Mouse (Mus musculus) myocyte (in vitro differentiated cells): ENCODE data around the gene Syngr2. TPM values are rescaled to one million over a fixed set of nuclear protein-coding genes. Genes with fewer than 3 reads are reported as not detected.
A peak's percentile ranks its signal among the peaks of the same experiment; 100 is the strongest.

ENCODE experiments used
- H3K27me3 ChIP-seq: one replicate; pipeline ENCODE4 v1.6.1; 2011; ENCODE audit not compliant: control insufficient read depth, insufficient read depth, insufficient read length
- H3K36me3 ChIP-seq: one replicate; pipeline ENCODE4 v1.6.1; 2011; ENCODE audit not compliant: control insufficient read depth, insufficient read depth
- H3K4me2 ChIP-seq: one replicate; pipeline ENCODE4 v1.6.1; 2011; ENCODE audit warnings: low read depth, control low read depth
- H3K4me3 ChIP-seq: one replicate; pipeline ENCODE4 v1.5.1; 2011; ENCODE audit warnings: mild to moderate bottlenecking, control low read depth, moderate library complexity
- H3K79me2 ChIP-seq: one replicate; pipeline ENCODE4 v1.6.1; 2011; ENCODE audit not compliant: control insufficient read depth, insufficient read depth
- H3ac ChIP-seq: one replicate; pipeline ENCODE4 v1.6.1; 2011; ENCODE audit not compliant: control insufficient read depth, insufficient read length
- CEBPB ChIP-seq: IDR thresholded peaks from 2 replicates; pipeline ENCODE4 v1.6.1; 2011; ENCODE audit warnings: mild to moderate bottlenecking, moderate library complexity; ENCODE audit not compliant: poor library complexity, insufficient read depth, severe bottlenecking
- E2F4 ChIP-seq: IDR thresholded peaks from one replicate; pipeline ENCODE4 v1.6.1; 2011; ENCODE audit warnings: mild to moderate bottlenecking, control low read depth, moderate library complexity; ENCODE audit not compliant: insufficient read depth
- MAX ChIP-seq: IDR thresholded peaks from one replicate; pipeline ENCODE4 v1.6.1; 2011; ENCODE audit warnings: low read depth, mild to moderate bottlenecking, control low read depth
- MYOD1 ChIP-seq, 3 experiments: IDR thresholded peaks; one replicate each; pipeline ENCODE4 v1.6.1; 2011; ENCODE audit warnings: control low read depth in 2 of 3, low read depth in 2 of 3, mild to moderate bottlenecking in 2 of 3, moderate library complexity in 1 of 3; ENCODE audit not compliant: insufficient read length in 2 of 3, control insufficient read depth in 1 of 3
- MYOG ChIP-seq, 3 experiments: IDR thresholded peaks; one replicate each; pipeline ENCODE4 v1.6.1; 2011; ENCODE audit warnings: control low read depth in 2 of 3, low read depth in 2 of 3, mild to moderate bottlenecking in 2 of 3; ENCODE audit not compliant: insufficient read length in 2 of 3, control insufficient read depth in 1 of 3, insufficient read depth in 1 of 3
- POLR2A ChIP-seq: IDR thresholded peaks from one replicate; pipeline ENCODE4 v1.6.1; 2011; ENCODE audit warnings: low read depth, mild to moderate bottlenecking, control low read depth, moderate library complexity; ENCODE audit not compliant: insufficient read length
- POLR2AphosphoS2 ChIP-seq: IDR thresholded peaks from one replicate; pipeline ENCODE4 v1.6.1; 2011; ENCODE audit warnings: low read depth, control low read depth; ENCODE audit not compliant: insufficient read length
- REST ChIP-seq: IDR thresholded peaks from one replicate; pipeline ENCODE4 v1.6.1; 2011; ENCODE audit warnings: mild to moderate bottlenecking, control low read depth, moderate library complexity; ENCODE audit not compliant: insufficient read depth, insufficient read length
- SRF ChIP-seq: IDR thresholded peaks from one replicate; pipeline ENCODE4 v1.6.1; 2011; ENCODE audit warnings: low read depth; ENCODE audit not compliant: control insufficient read depth, insufficient read length
- TCF12 ChIP-seq: IDR thresholded peaks from one replicate; pipeline ENCODE4 v1.6.1; 2011; ENCODE audit warnings: mild to moderate bottlenecking, control low read depth; ENCODE audit not compliant: poor library complexity, insufficient read depth, severe bottlenecking
- TCF3 ChIP-seq: IDR thresholded peaks from one replicate; pipeline ENCODE4 v1.6.1; 2011; ENCODE audit warnings: low read depth, control low read depth; ENCODE audit not compliant: insufficient read length
- USF1 ChIP-seq: IDR thresholded peaks from one replicate; pipeline ENCODE4 v1.6.1; 2011; ENCODE audit warnings: low read depth, mild to moderate bottlenecking, control low read depth, moderate library complexity
- polyA plus RNA-seq: library from polyadenylated mRNA; unstranded; fragments of >200 nt; fragmentation: generic; extraction: Trizol; gene quantifications from one replicate; pipeline ENCODE4 v1.2.1, GENCODE M21; 2012; ENCODE audit warnings: missing spikeins

Gene Syngr2
- polyA plus RNA-seq, 1 experiment: 109 TPM

DNA sequence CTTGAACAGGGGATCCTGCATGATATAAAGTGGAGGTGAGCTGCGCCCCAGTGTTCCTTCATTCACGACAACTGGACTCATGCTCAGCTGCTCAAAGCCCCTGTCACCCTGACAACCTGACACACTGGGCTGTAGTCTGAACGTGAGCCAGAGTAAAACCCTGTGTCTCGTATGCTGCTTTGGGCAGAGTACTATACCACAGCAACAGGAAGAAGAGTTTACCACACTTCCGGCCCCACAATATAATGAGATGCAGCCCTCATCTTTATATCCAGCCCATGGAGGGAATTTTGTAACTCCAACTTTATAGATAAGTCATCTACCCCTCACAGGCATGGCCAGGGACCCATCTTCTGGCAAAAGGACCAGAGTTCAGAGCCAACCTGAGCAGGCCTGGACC, 32.4 kb upstream of the Syngr2 start:
- no peak overlapping the region for H3K4me2 ChIP-seq
- peaks cover 10% of the 10 kb centered on the region for H3K36me3 ChIP-seq

DNA sequence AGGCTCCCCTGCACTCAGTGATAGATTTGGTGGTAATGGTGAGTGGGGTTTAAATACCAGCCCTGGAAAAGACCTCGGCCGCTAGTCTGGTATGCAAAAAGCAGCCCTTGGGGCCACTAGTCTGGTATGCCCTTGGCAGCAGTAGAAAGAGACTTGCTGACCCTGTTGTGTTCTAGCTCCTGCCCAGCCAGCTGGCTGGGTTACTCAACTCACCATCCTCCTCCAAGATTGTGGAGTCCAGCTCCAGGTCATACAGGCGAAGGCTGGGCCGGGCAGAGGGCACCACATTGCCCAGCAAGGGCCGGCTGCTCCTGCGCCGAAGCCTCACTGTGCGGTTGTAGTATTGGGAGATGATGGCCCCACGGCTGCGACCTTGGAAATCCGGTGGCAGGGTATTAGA, 31.4 kb upstream of the Syngr2 start:
- H3K4me2 ChIP-seq: no peak overlapping the region
- H3K36me3 ChIP-seq: peaks cover 9% of the 10 kb centered on the region
- no peaks in the 10 kb centered on the region for H3K79me2 ChIP-seq
- no peak for TF ChIP-seq POLR2AphosphoS2
- no peak for TF ChIP-seq USF1
- TF ChIP-seq TCF12: no peak
- TF ChIP-seq REST: no peak
- no peak for TF ChIP-seq TCF3
- TF ChIP-seq MAX: no peak
- no peak for TF ChIP-seq POLR2A
- TF ChIP-seq MYOD1 (IDR thresholded peaks at IDR 0.05; ENCODE audit: control insufficient read depth in 1 of 3, insufficient read length in 2 of 3, low read depth in 2 of 3): no peak
- no peak for TF ChIP-seq MYOG (IDR thresholded peaks at IDR 0.05; ENCODE audit: control insufficient read depth in 1 of 3, insufficient read depth in 1 of 3, insufficient read length in 2 of 3, low read depth in 2 of 3)
- no peak for TF ChIP-seq SRF
- no peak for TF ChIP-seq CEBPB
- TF ChIP-seq E2F4: no peak
- no peak overlapping the region for H3K4me3 ChIP-seq
- H3ac ChIP-seq: no peak overlapping the region
- no peaks in the 10 kb centered on the region for H3K27me3 ChIP-seq

More for the DNA sequence above, 32.4 kb upstream of the Syngr2 start:
- Histone ChIP-seq H3K79me2 (no peaks in the 10 kb centered on the region), H3K4me3 (no peak overlapping the region), H3ac (no peak overlapping the region), H3K27me3 (no peaks in the 10 kb centered on the region)
- TF ChIP-seq TCF12 (no peak), SRF (no peak)

DNA sequence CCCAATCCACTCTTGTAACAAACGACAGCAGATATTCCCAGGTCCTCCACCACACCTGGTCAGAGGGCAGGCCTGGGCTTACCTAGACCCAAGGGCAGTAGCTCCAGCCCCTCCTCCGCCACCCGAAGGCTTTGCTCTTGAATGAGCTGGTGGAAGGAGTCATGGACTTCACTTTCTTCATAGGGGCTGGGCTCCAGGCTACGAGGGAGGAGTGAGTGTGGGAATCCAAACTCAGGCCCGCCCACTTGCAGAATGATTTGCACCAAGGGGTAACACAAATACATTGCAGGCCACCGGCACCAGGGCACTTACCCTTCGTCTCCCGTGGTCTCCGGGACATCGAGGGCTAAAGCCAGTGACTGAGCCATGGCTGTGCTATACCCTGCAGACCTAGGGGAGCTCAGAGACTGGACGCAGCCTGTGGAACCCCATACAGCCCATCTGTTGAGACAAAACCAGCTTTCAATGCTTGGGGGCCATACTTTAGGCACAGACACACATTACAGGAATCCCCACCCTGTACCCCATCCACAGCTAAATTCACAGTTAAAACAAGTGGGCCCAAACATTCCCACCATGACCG, 30.5 kb upstream of the Syngr2 start:
- peaks cover 9% of the 10 kb centered on the region for H3K36me3 ChIP-seq
- H3K4me3 ChIP-seq: peak overlapping the region; percentile 59
- no peak for TF ChIP-seq MAX
- TF ChIP-seq POLR2A: peak; percentile 25

GRCm38 (mm10) chr11:117779434-117780198, 29.9 kb upstream of the Syngr2 start:
- peak; percentile 81 for TF ChIP-seq POLR2A
- TF ChIP-seq E2F4: no peak
- TF ChIP-seq POLR2AphosphoS2: peak; percentile 83
- Histone ChIP-seq H3K4me3 (peak overlapping the region; percentile 59), H3K79me2 (no peaks in the 10 kb centered on the region)

More for the DNA sequence above, 30.5 kb upstream of the Syngr2 start:
- Histone ChIP-seq H3K27me3 (no peaks in the 10 kb centered on the region), H3ac (peak overlapping the region; percentile 29), H3K4me2 (peak overlapping the region; percentile 94), H3K79me2 (no peaks in the 10 kb centered on the region)

DNA sequence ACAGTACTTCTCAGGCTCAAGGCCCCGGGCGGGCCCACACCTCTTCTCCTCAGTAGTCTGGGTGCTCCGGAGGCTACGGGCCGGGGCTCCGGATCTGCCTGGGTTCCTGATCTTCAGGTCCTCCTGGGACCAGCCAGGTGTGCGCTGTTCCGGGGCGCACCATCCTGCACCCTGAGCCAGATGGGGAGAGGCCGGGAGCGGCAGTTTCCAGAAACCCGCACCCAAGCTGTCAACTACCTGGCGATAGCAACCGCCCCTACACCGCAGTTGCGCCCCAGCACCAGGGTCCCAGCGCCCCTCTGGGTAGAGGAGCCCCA, 29.3 kb upstream of the Syngr2 start:
- Histone ChIP-seq H3K79me2 (no peaks in the 10 kb centered on the region), H3K36me3 (peaks cover 3% of the 10 kb centered on the region), H3K4me2 (peak overlapping the region; percentile 94), H3ac (peak overlapping the region; percentile 29), H3K4me3 (peak overlapping the region; percentile 59), H3K27me3 (no peaks in the 10 kb centered on the region)
- TF ChIP-seq POLR2A (no peak), TCF12 (no peak), E2F4 (no peak), TCF3 (no peak), USF1 (no peak), MAX (no peak), POLR2AphosphoS2 (no peak)

More at GRCm38 (mm10) chr11:117779434-117780198, 29.9 kb upstream of the Syngr2 start:
- H3ac ChIP-seq: peak overlapping the region; percentile 29
- no peaks in the 10 kb centered on the region for H3K27me3 ChIP-seq
- peak overlapping the region; percentile 94 for H3K4me2 ChIP-seq
- H3K36me3 ChIP-seq: peaks cover 8% of the 10 kb centered on the region
